Mouse (Mus musculus): ENCODE measurements around the gene Igsf9. TPM values are rescaled to one million over a fixed set of nuclear protein-coding genes. Genes with fewer than 3 reads are reported as not detected.

The Igsf9 gene
- total and polyA plus RNA-seq, 3 experiments: 0.38 TPM; not detected in 2

DNA sequence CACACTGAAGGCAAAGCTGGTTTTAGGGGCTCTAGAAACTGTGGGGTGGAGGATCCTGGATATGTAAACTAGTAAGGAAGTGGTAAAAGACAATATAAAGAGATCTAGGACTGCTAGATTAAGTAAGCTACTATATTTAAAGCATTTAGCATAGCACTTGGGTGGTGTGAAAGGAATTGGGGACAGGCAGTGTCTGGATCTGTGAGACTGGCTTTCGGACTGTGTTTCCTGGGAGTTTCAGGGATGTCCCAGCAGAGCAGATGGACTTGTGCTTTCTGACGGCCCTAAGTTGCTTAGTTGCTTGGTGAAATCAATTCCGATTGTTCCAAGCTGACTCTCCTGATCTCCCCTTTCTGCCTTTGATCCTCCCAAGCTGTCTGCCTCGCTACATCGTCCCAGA, 5.1 kb downstream of the Igsf9 start:
- H3K9me3 ChIP-seq (replicated peaks): no peaks in the 10 kb centered on the region
- TF ChIP-seq GATA1 (IDR thresholded peaks at IDR 0.05; ENCODE audit: borderline replicate concordance, low read length) (no peak), CTCF (IDR thresholded peaks at IDR 0.05; ENCODE audit: low read depth, low read length) (no peak)
- ATAC-seq (ENCODE audit: extremely low read depth, insufficient number of reproducible peaks, low FRiP score, poor library complexity, severe bottlenecking): no peak

DNA sequence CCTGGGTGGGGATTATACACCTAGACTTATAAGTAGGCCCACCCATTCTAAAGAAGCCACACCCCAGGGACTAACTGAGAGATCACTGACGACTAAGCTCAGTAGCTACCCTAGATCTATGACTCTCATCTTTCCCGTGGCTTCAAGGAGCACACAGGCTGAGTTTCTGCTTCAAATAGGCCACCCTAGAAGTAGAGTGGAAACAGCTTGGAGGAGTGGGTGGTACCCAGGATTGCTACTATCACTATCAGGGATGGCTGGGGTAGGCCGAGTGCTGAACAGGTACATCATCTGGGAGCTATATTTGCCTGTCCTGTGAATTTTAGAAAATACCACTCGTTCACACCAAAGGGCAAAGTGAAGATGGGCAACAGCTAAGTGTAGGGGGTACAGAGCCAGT, 6.3 kb downstream of the Igsf9 start:
- no peak for ATAC-seq (ENCODE audit: extremely low read depth, insufficient number of reproducible peaks, low FRiP score, poor library complexity, severe bottlenecking)
- DNase-seq (ENCODE audit: low spot score): no peak
- TF ChIP-seq POLR2AphosphoS5 (IDR thresholded peaks at IDR 0.05; ENCODE audit: insufficient replicate concordance, low read depth, low read length) (no peak), TAL1 (conservative IDR thresholded peaks at IDR 0.05; ENCODE audit: low read depth, low read length) (no peak), CTCF (IDR thresholded peaks at IDR 0.05; ENCODE audit: low read depth, low read length) (no peak), GATA2 (IDR thresholded peaks at IDR 0.05; ENCODE audit: borderline replicate concordance, low read depth, low read length) (no peak), GATA1 (IDR thresholded peaks at IDR 0.05; ENCODE audit: borderline replicate concordance, low read length) (no peak)
- Histone ChIP-seq H3K36me3 (replicated peaks) (no peaks in the 10 kb centered on the region), H3K4me3 (ENCODE audit: low read depth, low read length) (no peak overlapping the region), H3K4me1 (ENCODE audit: insufficient read depth, low read depth, low read length) (peaks cover 7% of the 10 kb centered on the region; the same call in 1 of the 2 replicates), H3K27me3 (ENCODE audit: insufficient read depth, low read length) (peaks cover 43% of the 10 kb centered on the region), H3K9me3 (replicated peaks) (no peaks in the 10 kb centered on the region)

More for the DNA sequence above, 5.1 kb downstream of the Igsf9 start:
- no peaks in the 10 kb centered on the region for H3K36me3 ChIP-seq (replicated peaks)
- DNase-seq (ENCODE audit: low spot score): no peak
- peaks cover 41% of the 10 kb centered on the region for H3K27me3 ChIP-seq (ENCODE audit: insufficient read depth, low read length)
- H3K4me1 ChIP-seq (ENCODE audit: insufficient read depth, low read depth, low read length): peaks cover 7% of the 10 kb centered on the region; the same call in 1 of the 2 replicates
- H3K4me3 ChIP-seq (ENCODE audit: low read depth, low read length): no peak overlapping the region

DNA sequence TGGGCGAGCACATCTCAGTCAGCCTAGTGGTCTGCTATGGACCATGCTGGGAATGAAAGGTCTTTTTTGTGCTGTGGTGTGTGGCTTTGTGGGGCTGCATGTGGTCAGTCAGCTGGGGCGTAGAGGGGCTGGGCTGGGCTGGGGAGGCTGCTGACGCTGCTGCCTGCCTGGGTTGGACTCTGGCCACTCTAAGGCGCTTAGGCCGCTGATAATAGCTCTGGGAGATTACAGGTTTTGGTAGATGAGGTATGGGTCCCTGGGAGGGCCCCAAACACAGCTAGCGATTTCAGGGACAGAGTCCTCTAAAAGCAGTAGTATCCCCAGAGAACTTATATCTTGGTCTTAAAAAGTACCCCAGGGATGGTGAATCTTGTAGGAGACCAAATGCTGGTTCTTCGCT, 7.2 kb downstream of the Igsf9 start:
- Histone ChIP-seq H3K4me1 (ENCODE audit: insufficient read depth, low read depth, low read length) (peaks cover 7% of the 10 kb centered on the region; the same call in 1 of the 2 replicates), H3K36me3 (replicated peaks) (no peaks in the 10 kb centered on the region), H3K9me3 (replicated peaks) (no peaks in the 10 kb centered on the region), H3K27me3 (ENCODE audit: insufficient read depth, low read length) (peaks cover 47% of the 10 kb centered on the region), H3K4me3 (ENCODE audit: low read depth, low read length) (no peak overlapping the region)
- no peak for ATAC-seq (ENCODE audit: extremely low read depth, insufficient number of reproducible peaks, low FRiP score, poor library complexity, severe bottlenecking)
- TF ChIP-seq TAL1 (conservative IDR thresholded peaks at IDR 0.05; ENCODE audit: low read depth, low read length) (no peak), CTCF (IDR thresholded peaks at IDR 0.05; ENCODE audit: low read depth, low read length) (no peak), GATA2 (IDR thresholded peaks at IDR 0.05; ENCODE audit: borderline replicate concordance, low read depth, low read length) (no peak), GATA1 (IDR thresholded peaks at IDR 0.05; ENCODE audit: borderline replicate concordance, low read length) (no peak), POLR2AphosphoS5 (IDR thresholded peaks at IDR 0.05; ENCODE audit: insufficient replicate concordance, low read depth, low read length) (no peak)
- DNase-seq (ENCODE audit: low spot score): no peak

DNA sequence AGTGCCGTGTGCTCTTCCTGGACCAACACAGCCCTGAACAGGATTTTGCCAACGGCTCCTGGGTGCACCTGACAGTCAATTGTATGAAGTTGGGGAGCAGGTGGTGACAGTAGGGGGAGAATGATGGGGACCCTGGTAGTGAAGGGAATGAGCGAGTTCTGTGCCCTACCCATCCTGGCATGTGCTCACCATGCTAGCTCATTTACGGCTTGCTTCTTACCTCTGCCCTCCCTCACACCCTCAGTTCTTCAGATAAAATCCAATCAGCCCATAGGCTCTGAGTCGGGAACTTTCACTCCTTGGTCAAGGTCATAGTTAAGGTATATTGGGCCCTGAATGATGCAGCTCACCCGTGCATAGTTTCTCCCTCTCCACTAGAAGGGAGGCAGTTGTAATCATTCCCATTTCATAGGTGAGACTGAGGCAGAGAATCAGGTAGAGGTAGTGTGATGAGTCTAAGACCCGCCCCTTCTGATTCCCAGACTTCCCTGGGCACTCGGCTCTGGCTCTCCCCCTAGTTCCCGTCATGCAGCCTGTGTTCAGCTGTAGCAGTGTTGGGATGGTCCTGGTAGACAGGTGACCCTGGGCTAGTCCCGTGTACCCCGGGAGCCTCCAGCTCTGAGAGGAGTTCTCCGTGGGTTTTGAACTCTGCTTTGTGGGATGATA, 8.1 kb downstream of the Igsf9 start:
- no peak for TF ChIP-seq GATA1 (IDR thresholded peaks at IDR 0.05; ENCODE audit: borderline replicate concordance, low read length)
- TF ChIP-seq POLR2AphosphoS5 (IDR thresholded peaks at IDR 0.05; ENCODE audit: insufficient replicate concordance, low read depth, low read length): no peak
- TF ChIP-seq CTCF (IDR thresholded peaks at IDR 0.05; ENCODE audit: low read depth, low read length): no peak
- no peak for TF ChIP-seq GATA2 (IDR thresholded peaks at IDR 0.05; ENCODE audit: borderline replicate concordance, low read depth, low read length)
- TF ChIP-seq TAL1 (conservative IDR thresholded peaks at IDR 0.05; ENCODE audit: low read depth, low read length): no peak
- no peak for ATAC-seq (ENCODE audit: extremely low read depth, insufficient number of reproducible peaks, low FRiP score, poor library complexity, severe bottlenecking)
- no peak for DNase-seq (ENCODE audit: low spot score)
- peaks cover 7% of the 10 kb centered on the region; the same call in 1 of the 2 replicates for H3K4me1 ChIP-seq (ENCODE audit: insufficient read depth, low read depth, low read length)
- H3K4me3 ChIP-seq (ENCODE audit: low read depth, low read length): no peak overlapping the region
- no peaks in the 10 kb centered on the region for H3K9me3 ChIP-seq (replicated peaks)
- H3K36me3 ChIP-seq (replicated peaks): no peaks in the 10 kb centered on the region
- peaks cover 49% of the 10 kb centered on the region for H3K27me3 ChIP-seq (ENCODE audit: insufficient read depth, low read length)

DNA sequence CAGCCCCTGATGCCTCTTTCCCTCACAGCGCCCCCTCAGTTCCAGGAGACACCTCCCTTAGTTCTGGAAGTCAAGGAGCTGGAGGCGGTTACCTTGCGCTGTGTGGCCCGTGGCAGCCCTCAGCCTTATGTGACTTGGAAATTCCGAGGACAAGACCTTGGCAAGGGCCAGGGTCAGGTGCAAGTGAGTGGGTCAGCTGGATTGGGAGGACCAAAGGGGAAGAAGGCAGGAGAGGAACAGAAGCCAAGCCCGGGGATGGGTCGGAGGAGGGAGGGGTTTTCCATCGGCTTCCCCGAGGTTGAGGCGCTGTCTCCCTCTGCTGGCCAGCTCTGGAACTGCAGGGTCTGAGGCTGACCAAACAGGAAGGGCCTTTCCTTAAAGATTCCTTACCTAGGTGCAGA, 8.7 kb downstream of the Igsf9 start:
- DNase-seq (ENCODE audit: low spot score) (peak; percentile 70), ATAC-seq (ENCODE audit: extremely low read depth, insufficient number of reproducible peaks, low FRiP score, poor library complexity, severe bottlenecking) (0 out of 2 replicates have a peak, but pooled peaks have one; percentile 51)
- Histone ChIP-seq H3K27me3 (ENCODE audit: insufficient read depth, low read length) (peaks cover 52% of the 10 kb centered on the region), H3K36me3 (replicated peaks) (no peaks in the 10 kb centered on the region), H3K4me1 (ENCODE audit: insufficient read depth, low read depth, low read length) (peaks cover 7% of the 10 kb centered on the region; the same call in 1 of the 2 replicates), H3K4me3 (ENCODE audit: low read depth, low read length) (no peak overlapping the region; the same call in 1 of the 2 replicates), H3K9me3 (replicated peaks) (no peaks in the 10 kb centered on the region)
- TF ChIP-seq POLR2AphosphoS5 (IDR thresholded peaks at IDR 0.05; ENCODE audit: insufficient replicate concordance, low read depth, low read length): no peak
- peak; percentile 96 for TF ChIP-seq CTCF (IDR thresholded peaks at IDR 0.05; ENCODE audit: low read depth, low read length)

DNA sequence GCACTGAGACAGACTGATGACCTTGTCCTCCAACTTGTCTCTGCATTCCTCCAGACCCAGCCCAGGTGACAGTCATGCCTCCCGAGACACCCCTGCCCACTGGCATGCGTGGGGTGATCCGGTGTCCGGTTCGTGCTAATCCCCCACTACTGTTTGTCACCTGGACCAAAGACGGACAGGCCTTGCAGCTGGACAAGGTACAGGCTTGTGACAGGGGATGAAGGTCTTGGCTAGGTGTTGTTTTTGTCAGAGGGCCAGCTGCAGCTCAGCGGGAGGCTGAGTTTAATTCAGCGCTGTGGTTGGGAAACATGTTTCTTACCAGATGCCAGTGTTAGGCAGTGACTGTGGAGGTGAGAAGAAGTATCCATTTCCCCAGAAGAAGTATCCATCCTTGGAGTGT, 10.5 kb downstream of the Igsf9 start:
- Histone ChIP-seq H3K4me1 (ENCODE audit: insufficient read depth, low read depth, low read length) (peaks cover 7% of the 10 kb centered on the region; the same call in 1 of the 2 replicates), H3K27me3 (ENCODE audit: insufficient read depth, low read length) (peaks cover 67% of the 10 kb centered on the region), H3K9me3 (replicated peaks) (no peaks in the 10 kb centered on the region), H3K36me3 (replicated peaks) (no peaks in the 10 kb centered on the region), H3K4me3 (ENCODE audit: low read depth, low read length) (no peak overlapping the region)
- no peak for TF ChIP-seq GATA1 (IDR thresholded peaks at IDR 0.05; ENCODE audit: borderline replicate concordance, low read length)
- TF ChIP-seq TAL1 (conservative IDR thresholded peaks at IDR 0.05; ENCODE audit: low read depth, low read length): no peak
- no peak for TF ChIP-seq POLR2AphosphoS5 (IDR thresholded peaks at IDR 0.05; ENCODE audit: insufficient replicate concordance, low read depth, low read length)
- TF ChIP-seq CTCF (IDR thresholded peaks at IDR 0.05; ENCODE audit: low read depth, low read length): no peak
- no peak for TF ChIP-seq GATA2 (IDR thresholded peaks at IDR 0.05; ENCODE audit: borderline replicate concordance, low read depth, low read length)
- no peak for DNase-seq (ENCODE audit: low spot score)
- no peak for ATAC-seq (ENCODE audit: extremely low read depth, insufficient number of reproducible peaks, low FRiP score, poor library complexity, severe bottlenecking)

Data from G1E (cell line).